Mouse (Mus musculus): Measurements from ENCODE around the gene Gm21721. TPM values are rescaled to one million over a fixed set of nuclear protein-coding genes. Genes with fewer than 3 reads are reported as not detected.
"Not testable (repeated sequence)": the region's sequence is repeated elsewhere in the genome, so short reads cannot be mapped to it uniquely, and the experiment has no call there.

Gene Gm21721
- not detected for total RNA-seq (2021)
- long read RNA-seq, experiment 1, result 0 reads
- long read RNA-seq, experiment 2, result 0 reads

DNA sequence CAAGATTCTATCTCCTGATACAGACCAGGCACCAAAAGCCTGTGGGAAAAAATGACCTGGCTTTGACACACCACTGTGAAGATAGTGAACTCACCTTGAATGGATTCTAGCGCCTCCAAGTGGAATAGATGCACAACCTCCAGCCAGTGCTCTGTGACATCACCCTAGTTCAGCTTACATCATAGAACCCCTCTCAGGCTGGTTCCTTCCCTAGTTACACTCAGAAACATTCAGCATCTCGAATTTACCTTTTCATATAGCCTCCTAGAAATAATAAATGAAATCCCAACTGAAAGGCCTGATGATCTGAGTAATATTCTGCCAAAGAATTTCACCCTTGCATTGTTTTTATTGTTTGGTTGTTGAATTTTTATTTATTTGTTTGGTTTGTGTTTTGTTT lies at the start of gene Gm21721:
Gene Gm21721, minus strand, starts transcription at position 101 of the 400 bp plus-strand sequence.
- intact Hi-C loops (cut with DNase I); DNase-seq: not testable (repeated sequence)

Other genes starting within 250 kb of the Gm21721 start
- gene Gm21292, start 68.3 kb downstream of the Gm21721 start, total RNA-seq (2021), result not detected
- not detected for gene Gm21812, start 145.0 kb upstream of the Gm21721 start, total RNA-seq (2021)
- not detected for gene Gm21874, start 214.0 kb upstream of the Gm21721 start, total RNA-seq (2021)